Mouse (Mus musculus): ENCODE data around the gene Gm8882. TPM values are rescaled to one million over a fixed set of nuclear protein-coding genes. Genes with fewer than 3 reads are reported as not detected.
"Not testable (repeated sequence)": the region's sequence is repeated elsewhere in the genome, so short reads cannot be mapped to it uniquely, and the experiment has no call there.

Gm8882 gene
- not detected in 2 replicates for polyA plus RNA-seq (2015; fragmentation: Nextera tagmentation; extraction: Ambion mirVana)

- WGBS (ENCODE audit: insufficient replicate concordance), result 59% methylated on average over 1 of the region's 1 CpGs
- not testable (repeated sequence) for ATAC-seq; H3K9me3 ChIP-seq (ENCODE audit: low read length)
Measured at GRCm38 (mm10) chr6:132364034-132364433, at the start of gene Gm8882. Gene Gm8882 (minus strand): TSS chr6:132364134.

GRCm38 (mm10) chr6:132314657-132315056, 49.3 kb downstream of the Gm8882 start, which contains the start of gene Prpmp5:
Gene Prpmp5 (minus strand): TSS chr6:132314757.
- not testable (repeated sequence) for H3K9me3 ChIP-seq (ENCODE audit: low read length); H3K4me3 ChIP-seq (ENCODE audit: low read depth, low read length); H3K27ac ChIP-seq (ENCODE audit: low read depth); H3K27me3 ChIP-seq (ENCODE audit: insufficient read depth, low read length); H3K36me3 ChIP-seq (replicated peaks; ENCODE audit: insufficient read depth, low read length); H3K9ac ChIP-seq (replicated peaks); H3K4me1 ChIP-seq (ENCODE audit: insufficient read depth); ATAC-seq; H3K4me2 ChIP-seq (ENCODE audit: low read depth, low read length); DNase-seq

More at GRCm38 (mm10) chr6:132364034-132364433, at the start of gene Gm8882:
- not testable (repeated sequence) for H3K9ac ChIP-seq (replicated peaks); H3K27ac ChIP-seq (ENCODE audit: low read depth); H3K4me3 ChIP-seq (ENCODE audit: low read depth, low read length); H3K27me3 ChIP-seq (ENCODE audit: insufficient read depth, low read length); H3K4me2 ChIP-seq (ENCODE audit: low read depth, low read length); H3K4me1 ChIP-seq (ENCODE audit: insufficient read depth); H3K36me3 ChIP-seq (replicated peaks; ENCODE audit: insufficient read depth, low read length); DNase-seq

Other genes with a start within 250 kb of the Gm8882 start
- not detected in 2 replicates for gene Prb1, start 153.6 kb downstream of the Gm8882 start, polyA plus RNA-seq (2015; fragmentation: Nextera tagmentation; extraction: Ambion mirVana)
- not detected in 2 replicates for gene Prpmp5, start 49.4 kb downstream of the Gm8882 start, polyA plus RNA-seq (2015; fragmentation: Nextera tagmentation; extraction: Ambion mirVana)
- not detected in 2 replicates for gene Prh1, start 205.7 kb upstream of the Gm8882 start, polyA plus RNA-seq (2015; fragmentation: Nextera tagmentation; extraction: Ambion mirVana)
- gene Prp2, start 231.8 kb upstream of the Gm8882 start, polyA plus RNA-seq (2015; fragmentation: Nextera tagmentation; extraction: Ambion mirVana), result not detected in 2 replicates

Measured in liver, postnatal 0 days (tissue).